ENCODE assay signal across 8 mouse cellular contexts in the genomic region with DNA sequence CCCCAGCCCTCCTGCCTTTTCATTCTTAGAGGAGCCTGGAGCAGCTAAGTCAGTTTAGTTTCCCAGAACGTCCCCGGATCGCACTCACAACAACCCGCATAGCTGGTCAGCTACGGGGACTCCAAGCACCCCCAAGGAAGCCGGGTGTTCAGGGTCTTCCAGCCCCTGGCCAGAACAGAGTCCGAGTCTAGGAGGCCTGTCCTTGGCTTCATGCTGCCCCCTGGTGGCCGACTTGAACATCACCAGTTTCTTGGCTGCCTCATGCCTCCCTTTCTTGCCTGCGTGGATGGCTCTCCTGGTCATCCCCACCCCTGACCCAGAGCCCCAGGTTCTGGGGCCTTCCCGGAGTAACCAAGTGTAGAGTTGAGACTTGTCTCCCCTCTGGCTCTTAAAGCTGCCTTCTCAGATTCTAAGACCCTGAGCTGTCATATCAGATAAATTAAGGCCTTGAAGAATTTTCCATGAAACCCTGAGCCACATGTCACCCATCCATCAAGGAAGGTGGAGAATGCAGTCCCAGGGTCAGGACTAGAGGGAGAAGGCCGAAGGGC. TPM values are rescaled to one million over a fixed set of nuclear protein-coding genes. Genes with fewer than 3 reads are reported as not detected.
DNase-seq lines count a peak whose midpoint lies in the region; TF ChIP-seq lines count a peak whose summit lies in the region.

No protein-coding gene starts in this region.

- no peaks in the 10 kb centered on the region for H3K36me3 ChIP-seq in C2C12 (ENCODE audit: control insufficient read depth, insufficient read depth)
- peaks cover 11% of the 10 kb centered on the region; the same call in 1 of the 2 replicates for H3K36me3 ChIP-seq in heart, embryonic 10.5 days

- H3K27me3 ChIP-seq in C2C12 (ENCODE audit: control insufficient read depth, insufficient read depth, insufficient read length): peaks cover 19% of the 10 kb centered on the region
- peaks cover 33% of the 10 kb centered on the region for H3K27me3 ChIP-seq in heart, embryonic 10.5 days (ENCODE audit: insufficient read depth, poor library complexity, severe bottlenecking)

- peak; percentile 70 for TF ChIP-seq CTCF in C2C12 (IDR thresholded peaks at IDR 0.05; ENCODE audit: control insufficient read depth, insufficient read depth, insufficient read length)

- no peaks in the 10 kb centered on the region for H3K79me3 ChIP-seq in C2C12 (ENCODE audit: low read depth)

- H3K4me3 ChIP-seq in C2C12 (ENCODE audit: insufficient read depth, poor library complexity, severe bottlenecking): no peak overlapping the region
- H3K4me3 ChIP-seq in heart, embryonic 10.5 days: 0 out of 2 replicates have a peak overlapping the region, but pooled peaks have one; percentile 16

- WGBS in heart, embryonic 10.5 days: 31% methylated on average over 11 of the region's 11 CpGs

- no peaks in the 10 kb centered on the region for H3K79me2 ChIP-seq in C2C12 (ENCODE audit: control insufficient read depth, insufficient read depth)

- no peak overlapping the region for H3ac ChIP-seq in C2C12 (ENCODE audit: control insufficient read depth, insufficient read length, low read depth)

- H3K9me3 ChIP-seq in heart, embryonic 10.5 days: peaks cover 17% of the 10 kb centered on the region

- H3K4me1 ChIP-seq in heart, embryonic 10.5 days: peaks cover 71% of the 10 kb centered on the region

- peak; percentile 86 for DNase-seq in ZHBTc4 (ENCODE audit: low read depth, low spot score)
- peak; percentile 90 for DNase-seq in embryo, embryonic 10 days (ENCODE audit: low spot score)
- peak; percentile 91 for DNase-seq in heart, embryonic 10.5 days (ENCODE audit: low spot score)
- DNase-seq in kidney, postnatal 14 days: peak; percentile 77
- DNase-seq in lung, adult 18-20 months: peak; percentile 74 to 75
- DNase-seq in retina, postnatal 1 day: peak; percentile 87
- peak; percentile 66 to 69 for DNase-seq in thymus, postnatal 36 days

- peak overlapping the region; percentile 85 for H3K27ac ChIP-seq in heart, embryonic 10.5 days

TF ChIP-seq in C2C12, 6 proteins besides CTCF, POLR2A, EP300 and RAD21:
- TF ChIP-seq USF1 (IDR thresholded peaks at IDR 0.05; ENCODE audit: low read depth) (no peak), FOSL1 (IDR thresholded peaks at IDR 0.05; ENCODE audit: insufficient read depth, low read length, poor library complexity, severe bottlenecking) (no peak), CEBPB (IDR thresholded peaks at IDR 0.05; ENCODE audit: low read depth) (no peak), MYOD1 (IDR thresholded peaks at IDR 0.05; ENCODE audit: control insufficient read depth, insufficient read length, low read depth) (no peak), MYOG (IDR thresholded peaks at IDR 0.05; ENCODE audit: control insufficient read depth, extremely low read depth, insufficient read length) (no peak), MAX (IDR thresholded peaks at IDR 0.05) (no peak)

RNA-seq across cellular contexts. Expression of gene Cdkn1c, which starts 3.1 kb away (rescaled TPM):
- polyA plus RNA-seq in C2C12 (2012; fragmentation: generic; extraction: Trizol): 2.3 TPM
- 1,495 and 1,694 TPM in 2 replicates for polyA plus RNA-seq in heart, embryonic 10.5 days (2016; fragmentation: Nextera tagmentation; extraction: Ambion mirVana)

RNA-seq across cellular contexts. Expression of gene Slc22a18, which starts 9.6 kb away (rescaled TPM):
- not detected for polyA plus RNA-seq in C2C12 (2012; fragmentation: generic; extraction: Trizol)
- polyA plus RNA-seq in heart, embryonic 10.5 days (2016; fragmentation: Nextera tagmentation; extraction: Ambion mirVana): 0.54 and 1.3 TPM in 2 replicates

RNA-seq across cellular contexts. Expression of gene Phlda2, which starts 39.0 kb away (rescaled TPM):
- polyA plus RNA-seq in C2C12 (2012; fragmentation: generic; extraction: Trizol): 0.14 TPM
- polyA plus RNA-seq in heart, embryonic 10.5 days (2016; fragmentation: Nextera tagmentation; extraction: Ambion mirVana): 2.9 and 9.8 TPM in 2 replicates

Comparison
In these comparisons a context has a peak if more than half of its experiments do, and no peak if none do; other contexts are left out.
1. RNA of gene Cdkn1c, which starts 3.1 kb away (polyA plus RNA-seq): 1,495 to 1,694 TPM in heart, embryonic 10.5 days; 2.3 TPM in C2C12 (single experiment); every median in the first group is over 100 times any median in the second.
2. Peak in every context shown above with its lines, with median percentiles within 50 percentile points of each other: DNase-seq.